Mouse (Mus musculus) limb, embryonic 14.5 days (tissue): ENCODE measurements around the gene Plxdc1. TPM values are rescaled to one million over a fixed set of nuclear protein-coding genes. Genes with fewer than 3 reads are reported as not detected.

Experiments used
- ATAC-seq: fragments of 200-750 bp; cut with Nextera tagmentation; 2 replicates; pipeline ENCODE4 v1.8.0; 2017; ENCODE audit warnings: low read depth, moderate number of reproducible peaks, moderate TSS enrichment; ENCODE audit not compliant: low FRiP score
- DNase-seq: peaks from one replicate; pipeline ENCODE4 v3.0.0-alpha.2; 2015; ENCODE audit warnings: low spot score
- H3K27ac ChIP-seq: fragments of 300-500 bp; sonication (generic); replicated peaks from 2 replicates; pipeline ENCODE4 v1.5.1; 2014; ENCODE audit warnings: low read depth, mild to moderate bottlenecking, low read length, moderate library complexity, mixed read lengths
- H3K27me3 ChIP-seq: fragments of 300-500 bp; sonication (generic); 2 replicates; pipeline ENCODE4 v1.6.1; 2014; ENCODE audit warnings: low read length, mixed read lengths; ENCODE audit not compliant: control insufficient read depth, insufficient read depth
- H3K36me3 ChIP-seq: fragments of 300-500 bp; sonication (generic); 2 replicates; pipeline ENCODE4 v1.6.1; 2014; ENCODE audit warnings: mild to moderate bottlenecking, low read length, moderate library complexity, mixed read lengths; ENCODE audit not compliant: control insufficient read depth, insufficient read depth
- H3K4me1 ChIP-seq: fragments of 300-500 bp; sonication (generic); 2 replicates; pipeline ENCODE4 v1.6.1; 2014; ENCODE audit warnings: antibody characterized with exemption, low read length, mixed read lengths; ENCODE audit not compliant: control insufficient read depth, insufficient read depth
- H3K4me2 ChIP-seq: fragments of 300-500 bp; sonication (generic); replicated peaks from 2 replicates; pipeline ENCODE4 v1.6.1; 2014; ENCODE audit warnings: low read depth, mild to moderate bottlenecking, low read length, moderate library complexity; ENCODE audit not compliant: severe bottlenecking
- H3K4me3 ChIP-seq: fragments of 300-500 bp; sonication (generic); replicated peaks from 2 replicates; pipeline ENCODE4 v1.5.1; 2014; ENCODE audit warnings: low read length
- H3K9ac ChIP-seq: fragments of 300-500 bp; sonication (generic); 2 replicates; pipeline ENCODE4 v1.6.1; 2014; ENCODE audit warnings: mild to moderate bottlenecking, low read depth, low read length, moderate library complexity; ENCODE audit not compliant: severe bottlenecking
- H3K9me3 ChIP-seq: fragments of 300-500 bp; sonication (generic); 2 replicates; pipeline ENCODE4 v1.6.1; 2016; ENCODE audit warnings: low read length; ENCODE audit not compliant: control insufficient read depth
- POLR2A ChIP-seq: fragments of 200-500 bp; IDR thresholded peaks from 2 replicates; pipeline ENCODE4 v1.8.0; 2012; ENCODE audit warnings: inconsistent platforms, mild to moderate bottlenecking, moderate library complexity, borderline replicate concordance; ENCODE audit not compliant: insufficient read depth, insufficient read length; ENCODE audit errors: extremely low read depth
- WGBS: fragments of 180-500 bp; shearing (Covaris S2); extraction: QIAGEN DNeasy Blood & Tissue Kit; methylation state at CpG from one replicate; pipeline ENCODE4 v1.1.7; 2014; 5-methylcytosine and 5-hydroxymethylcytosine counted together
- polyA plus RNA-seq, 2 experiments: library from polyadenylated mRNA; depleted of rRNA in 1 of 2; stranded (reverse) in 1 of 2; unstranded in 1 of 2; fragments of >200 nt; fragmentation: Nextera tagmentation in 1 of 2; extraction: Ambion mirVana in 1 of 2; gene quantifications; 2 replicates each; pipeline versions ENCODE4 v1.2.1 to v1.2.3; 2012 to 2014

Gene Plxdc1
- polyA plus RNA-seq, 2 experiments = 1.0 to 1.1 TPM

DNA sequence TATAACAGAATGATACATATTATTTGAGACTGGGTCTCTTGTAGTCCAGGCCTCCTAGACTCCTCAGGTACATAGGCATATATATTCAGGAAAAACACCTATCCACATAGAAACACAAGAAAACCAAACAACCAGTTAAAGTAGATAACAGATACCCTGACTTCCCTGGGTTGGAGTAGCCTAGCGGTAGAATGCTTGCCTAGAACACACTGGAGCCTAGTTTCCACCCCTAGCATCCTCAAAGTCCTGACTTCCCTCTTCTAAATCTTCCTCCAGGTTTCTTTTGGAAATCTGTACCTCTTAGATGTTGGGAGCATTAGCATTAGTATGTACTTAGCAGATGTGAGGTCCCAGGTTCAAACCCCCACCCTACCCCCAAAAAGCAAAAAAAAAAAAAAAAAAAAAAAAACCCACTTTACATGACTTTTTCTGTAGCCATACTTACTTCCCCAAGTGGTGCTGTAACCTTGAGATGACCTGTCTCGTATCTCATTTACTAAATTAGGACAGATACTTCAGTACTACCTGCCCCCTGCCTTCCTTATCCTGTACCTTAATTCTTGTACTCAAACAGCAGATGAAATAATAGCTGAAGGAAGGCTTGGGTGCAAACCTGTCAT lies 100.8 kb downstream of the Plxdc1 start:
- Histone ChIP-seq H3K36me3 (no peaks in the 10 kb centered on the region), H3K9me3 (no peaks in the 10 kb centered on the region), H3K27me3 (no peaks in the 10 kb centered on the region), H3K4me3 (0 out of 2 replicates have a peak overlapping the region, but pooled peaks have one; percentile 55), H3K9ac (no peak overlapping the region), H3K4me2 (no peak overlapping the region), H3K4me1 (no peaks in the 10 kb centered on the region), H3K27ac (no peak overlapping the region)
- ATAC-seq (no peak), DNase-seq (no peak)
- TF ChIP-seq POLR2A = no peak
- 90% methylated on average over 2 of the region's 2 CpGs for WGBS

DNA sequence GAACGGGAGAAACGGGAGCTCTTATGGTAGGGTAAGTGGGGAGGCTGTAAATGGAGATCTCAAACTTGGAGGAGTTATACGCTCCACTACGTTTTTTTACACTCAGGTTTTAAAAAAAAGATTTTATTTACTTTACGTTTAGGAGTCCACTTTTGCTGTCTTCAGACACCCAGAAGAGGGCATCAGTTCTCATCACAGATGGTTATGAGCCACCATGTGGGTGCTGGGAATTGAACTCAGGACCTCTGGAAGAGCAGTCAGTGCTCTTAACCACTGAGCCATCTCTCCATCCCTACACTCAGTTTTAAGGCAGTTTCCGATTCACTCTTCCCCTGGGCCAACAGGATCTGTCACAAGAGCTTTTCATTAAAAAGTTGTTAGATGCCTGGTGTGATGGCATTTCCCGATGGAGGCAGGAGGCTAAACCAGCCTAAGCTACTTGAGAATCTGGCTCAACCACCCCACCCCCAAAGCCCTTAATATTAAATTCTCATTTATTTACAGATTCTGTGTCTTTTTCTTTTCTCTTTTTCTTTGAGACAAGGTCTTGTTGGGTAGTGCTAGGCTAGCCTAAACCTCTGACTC lies 101.6 kb downstream of the Plxdc1 start:
- Histone ChIP-seq H3K4me2 (peak overlapping the region; percentile 44), H3K9me3 (no peaks in the 10 kb centered on the region), H3K36me3 (no peaks in the 10 kb centered on the region), H3K27ac (peak overlapping the region; percentile 65), H3K4me3 (peak overlapping the region; percentile 55), H3K4me1 (no peaks in the 10 kb centered on the region), H3K27me3 (no peaks in the 10 kb centered on the region), H3K9ac (peak overlapping the region; percentile 40)
- DNase-seq (no peak), ATAC-seq (no peak)
- 24% methylated on average over 7 of the region's 7 CpGs for WGBS
- no peak for TF ChIP-seq POLR2A

DNA sequence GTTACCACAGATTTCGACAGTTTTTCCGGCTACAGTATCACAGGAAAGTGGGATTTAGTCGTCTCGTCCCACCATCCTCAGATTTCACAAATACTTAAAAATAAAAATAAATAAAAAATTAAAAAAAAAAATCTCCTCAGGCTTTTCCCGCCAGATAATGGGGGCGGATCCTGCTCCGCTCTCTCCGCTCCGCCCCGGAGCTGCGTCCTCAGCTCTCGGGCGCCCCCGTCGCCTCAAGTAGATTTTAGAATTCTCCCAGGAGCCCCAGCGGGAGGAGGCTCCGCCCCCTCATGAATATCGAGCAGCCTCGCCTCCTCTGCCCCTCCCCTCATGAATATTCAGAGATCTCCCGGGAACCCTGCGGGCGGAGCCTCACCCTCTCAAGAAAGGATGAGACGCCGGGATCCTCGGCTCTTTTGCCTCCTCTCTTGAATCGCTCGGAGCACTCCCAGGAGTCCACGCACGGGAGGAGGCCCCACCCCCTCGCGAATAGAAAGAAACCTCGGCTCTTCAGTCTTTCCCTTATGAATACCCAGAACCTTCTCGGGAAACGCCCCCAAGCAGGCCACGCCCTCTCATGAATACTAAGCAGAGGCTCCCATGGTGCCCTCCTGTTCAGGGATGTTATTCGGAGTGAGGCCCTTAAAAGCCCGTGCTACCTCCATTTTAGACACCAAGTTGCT lies 102.2 kb downstream of the Plxdc1 start, which contains the start of gene Fbxo47:
Gene Fbxo47, minus strand, starts transcription at position 237 of the 683 bp plus-strand sequence.
- 1% methylated on average over 34 of the region's 37 CpGs for WGBS
- H3K9ac ChIP-seq = peak within 1 kb of the TSS; percentile 61
- ATAC-seq = peak; percentile 93
- no peaks in the 10 kb centered on the region for H3K9me3 ChIP-seq
- H3K36me3 ChIP-seq = no peaks in the 10 kb centered on the region
- H3K4me1 ChIP-seq = no peaks in the 10 kb centered on the region
- peak within 1 kb of the TSS; percentile 80 for H3K27ac ChIP-seq
- peak within 1 kb of the TSS; percentile 55 for H3K4me2 ChIP-seq
- H3K4me3 ChIP-seq = peak within 1 kb of the TSS; percentile 55
- no peaks in the 10 kb centered on the region for H3K27me3 ChIP-seq
- 0 out of 2 replicates have a peak, but pooled peaks have one; percentile 46 for TF ChIP-seq POLR2A
- peak; percentile 98 for DNase-seq

DNA sequence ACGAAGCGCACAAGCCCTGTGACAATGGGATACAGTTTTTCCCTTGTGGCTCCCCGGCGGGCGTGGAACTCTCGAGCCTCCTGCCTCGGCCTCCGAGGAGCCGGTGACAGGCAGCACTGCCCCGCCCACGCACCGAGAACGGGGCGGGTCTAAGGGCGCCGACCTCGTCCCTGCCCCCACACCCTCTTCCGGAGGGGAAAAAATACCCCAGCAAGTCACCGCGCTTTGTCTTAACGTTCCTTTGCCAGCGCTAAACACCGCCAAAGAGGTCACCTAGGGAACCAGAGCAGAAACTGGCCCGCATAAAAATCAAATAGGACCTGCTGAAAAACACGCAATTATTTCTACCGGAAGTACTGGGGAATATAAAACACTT lies 102.7 kb downstream of the Plxdc1 start:
- TF ChIP-seq POLR2A = no peak
- no peak; the same call in 1 of the 2 replicates for ATAC-seq
- peak; percentile 80 for DNase-seq
- Histone ChIP-seq H3K36me3 (no peaks in the 10 kb centered on the region), H3K9me3 (no peaks in the 10 kb centered on the region), H3K4me2 (peak overlapping the region; percentile 55), H3K27me3 (no peaks in the 10 kb centered on the region), H3K9ac (peak overlapping the region; percentile 61), H3K4me3 (peak overlapping the region; percentile 55), H3K4me1 (no peaks in the 10 kb centered on the region), H3K27ac (peak overlapping the region; percentile 80)
- 6% methylated on average over 26 of the region's 26 CpGs for WGBS

DNA sequence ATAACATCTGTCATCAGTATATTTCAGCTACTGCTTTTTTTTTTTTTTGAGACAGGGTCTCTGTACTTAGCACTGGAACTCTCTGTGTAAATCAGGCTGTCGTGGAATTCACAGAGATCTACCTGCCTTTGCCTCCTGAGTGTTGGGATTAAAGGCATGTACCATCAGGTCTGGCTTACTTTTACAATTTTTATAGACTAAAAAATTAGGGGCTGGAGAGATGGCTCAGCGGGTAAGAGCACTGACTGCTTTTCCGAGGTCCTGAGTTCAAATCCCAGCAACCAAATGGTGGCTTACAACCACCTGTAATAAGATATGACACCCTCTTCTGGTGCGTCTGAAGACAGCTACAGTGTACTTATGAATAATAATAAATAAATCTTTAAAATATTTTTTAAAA lies 105.9 kb downstream of the Plxdc1 start:
- Histone ChIP-seq H3K4me2 (no peak overlapping the region), H3K27me3 (no peaks in the 10 kb centered on the region), H3K27ac (no peak overlapping the region), H3K36me3 (no peaks in the 10 kb centered on the region), H3K9ac (no peak overlapping the region), H3K4me3 (no peak overlapping the region), H3K4me1 (no peaks in the 10 kb centered on the region), H3K9me3 (no peaks in the 10 kb centered on the region)
- TF ChIP-seq POLR2A = no peak
- 81% methylated on average over 4 of the region's 4 CpGs for WGBS
- DNase-seq = no peak
- no peak for ATAC-seq
